Mouse (Mus musculus): ENCODE data around the gene Tas2r125. TPM values are rescaled to one million over a fixed set of nuclear protein-coding genes. Genes with fewer than 3 reads are reported as not detected.
"Not testable (repeated sequence)": the region's sequence is repeated elsewhere in the genome, so short reads cannot be mapped to it uniquely, and the experiment has no call there.

Tas2r125 gene
- polyA plus RNA-seq (2021), result not detected

DNA sequence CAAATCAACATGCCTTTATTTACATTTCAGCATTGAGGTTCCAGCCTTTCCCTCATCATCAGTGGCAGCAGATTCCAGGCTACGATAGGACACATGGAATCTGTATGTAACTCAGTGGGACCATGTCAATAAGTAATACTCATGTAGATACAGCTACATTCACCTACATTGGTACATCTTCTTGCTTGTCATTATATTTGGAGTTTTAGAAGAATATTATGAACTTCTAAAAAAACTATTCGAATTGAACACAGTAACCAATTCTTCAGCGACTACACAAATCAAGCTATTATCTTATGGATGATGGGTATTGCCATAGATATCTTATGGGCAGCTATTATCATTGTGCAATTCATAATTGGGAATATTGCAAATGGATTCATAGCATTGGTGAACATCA is at the start of gene Tas2r125:
Gene Tas2r125, plus strand, starts transcription at position 301 of the 400 bp plus-strand sequence.
- POLR2A ChIA-PET, result no interaction called here
- CTCF ChIA-PET, result no interaction called here
- no peak for ATAC-seq
- TF ChIP-seq CTCF (IDR thresholded peaks at IDR 0.05), result no peak
- in situ Hi-C loops (cut with MboI; ENCODE audit: low pct_unique_long_range_greater_than_20kb), result no loop called here
- DNase-seq (ENCODE audit: low read depth, low spot score), result no peak
- H3K27me3 ChIP-seq, result no peaks in the 10 kb centered on the region

DNA sequence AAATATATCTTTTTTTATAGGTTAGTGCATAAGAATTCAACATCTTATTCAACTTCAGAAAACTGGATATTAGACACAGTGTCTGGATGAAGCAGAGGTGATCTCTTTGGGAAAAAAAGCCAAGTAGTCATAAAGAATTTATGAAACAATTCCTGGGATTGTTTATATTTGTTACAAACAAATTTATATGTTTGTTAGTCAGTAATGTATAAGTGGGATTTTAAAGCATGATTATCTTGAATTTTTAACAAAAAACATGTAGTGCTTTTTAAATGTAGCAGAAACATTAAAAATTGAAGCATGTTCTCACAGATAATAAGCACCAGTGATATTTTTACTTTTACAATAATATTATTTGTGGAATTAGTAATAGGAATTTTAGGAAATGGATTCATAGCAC is 41.7 kb upstream of the Tas2r125 start, which contains the start of gene Tas2r110:
Gene Tas2r110, plus strand, starts transcription at position 301 of the 400 bp plus-strand sequence.
- ATAC-seq (no peak), DNase-seq (ENCODE audit: low read depth, low spot score) (no peak)
- TF ChIP-seq CTCF (IDR thresholded peaks at IDR 0.05), result no peak
- CTCF ChIA-PET, result no interaction called here
- in situ Hi-C loops (cut with MboI; ENCODE audit: low pct_unique_long_range_greater_than_20kb), result no loop called here
- H3K27me3 ChIP-seq, result no peaks in the 10 kb centered on the region
- POLR2A ChIA-PET, result no interaction called here

DNA sequence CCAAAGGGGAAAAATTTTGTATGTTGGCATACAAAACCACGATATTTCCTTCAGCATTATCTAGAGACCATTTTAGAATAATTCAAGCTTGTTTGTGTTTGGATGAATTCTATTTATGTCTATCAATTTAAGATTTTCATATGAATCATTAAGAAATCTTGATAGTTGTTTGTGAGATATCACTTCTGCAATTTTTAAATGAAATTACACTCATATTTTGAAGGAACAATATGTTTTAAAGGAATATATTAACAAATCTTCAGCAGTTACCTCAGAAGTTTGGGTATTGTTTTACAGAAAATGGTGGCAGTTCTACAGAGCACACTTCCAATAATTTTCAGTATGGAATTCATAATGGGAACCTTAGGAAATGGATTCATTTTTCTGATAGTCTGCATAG is 16.7 kb upstream of the Tas2r125 start, which contains the start of gene Tas2r113:
Gene Tas2r113, plus strand, starts transcription at position 301 of the 400 bp plus-strand sequence.
- in situ Hi-C loops (cut with MboI; ENCODE audit: low pct_unique_long_range_greater_than_20kb), result no loop called here
- ChIA-PET CTCF (no interaction called here), POLR2A (no interaction called here)
- no peak for TF ChIP-seq CTCF (IDR thresholded peaks at IDR 0.05)
- no peak for ATAC-seq
- DNase-seq (ENCODE audit: low read depth, low spot score), result no peak
- H3K27me3 ChIP-seq, result no peaks in the 10 kb centered on the region

DNA sequence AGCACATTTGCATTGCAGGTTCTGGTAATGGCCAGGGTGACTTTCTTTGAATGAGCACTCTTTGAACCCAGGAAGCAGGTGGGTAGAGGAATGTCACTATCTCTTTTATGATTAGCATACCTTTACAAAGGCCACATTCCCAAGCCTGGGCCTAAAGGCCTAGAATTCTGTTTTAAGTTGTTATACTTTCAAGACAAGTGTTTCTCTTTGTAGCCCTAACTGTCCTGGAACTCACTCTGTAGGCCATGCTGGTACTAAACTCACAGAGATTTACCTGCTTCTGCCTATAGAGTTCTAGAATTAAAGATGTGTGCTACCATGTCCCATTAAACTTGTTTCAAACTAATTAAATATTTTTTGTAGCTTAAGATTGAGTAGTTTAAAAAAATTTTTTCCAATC is 31.9 kb downstream of the Tas2r125 start:
- CTCF ChIA-PET; H3K27me3 ChIP-seq; in situ Hi-C loops (cut with MboI; ENCODE audit: low pct_unique_long_range_greater_than_20kb); ATAC-seq; DNase-seq (ENCODE audit: low read depth, low spot score); POLR2A ChIA-PET: not testable (repeated sequence)

DNA sequence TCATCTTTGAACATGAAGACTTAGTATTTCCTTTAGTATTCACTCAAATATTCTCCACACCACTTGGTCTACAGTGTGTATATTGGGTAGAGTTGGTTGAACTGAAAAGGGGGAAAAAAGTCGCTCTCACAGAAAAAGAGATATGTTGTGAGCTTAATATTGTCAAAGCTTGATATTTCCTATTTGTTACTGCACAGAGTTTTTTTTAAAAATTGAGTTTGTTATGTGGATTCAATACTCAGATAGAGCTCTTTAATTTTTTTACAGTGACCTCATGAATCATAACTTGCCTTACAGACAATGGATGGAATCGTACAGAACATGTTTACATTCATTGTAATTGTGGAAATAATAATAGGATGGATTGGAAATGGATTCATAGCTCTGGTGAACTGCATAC is 41.4 kb downstream of the Tas2r125 start, which contains the start of gene Tas2r129:
Gene Tas2r129, plus strand, starts transcription at position 301 of the 400 bp plus-strand sequence.
- DNase-seq (ENCODE audit: low read depth, low spot score), result no peak
- no peak for TF ChIP-seq CTCF (IDR thresholded peaks at IDR 0.05)
- POLR2A ChIA-PET, result interaction anchor here (0.6 kb wide), 1 partner anchor 169 kb away, joined by 3 read pairs; no protein-coding TSS in a partner anchor
- no peak for ATAC-seq
- H3K27me3 ChIP-seq, result no peaks in the 10 kb centered on the region
- CTCF ChIA-PET, result interaction anchor here (1.4 kb wide), 1 partner anchor 11 kb away, joined by 3 read pairs; no protein-coding TSS in a partner anchor
- in situ Hi-C loops (cut with MboI; ENCODE audit: low pct_unique_long_range_greater_than_20kb), result no loop called here

DNA sequence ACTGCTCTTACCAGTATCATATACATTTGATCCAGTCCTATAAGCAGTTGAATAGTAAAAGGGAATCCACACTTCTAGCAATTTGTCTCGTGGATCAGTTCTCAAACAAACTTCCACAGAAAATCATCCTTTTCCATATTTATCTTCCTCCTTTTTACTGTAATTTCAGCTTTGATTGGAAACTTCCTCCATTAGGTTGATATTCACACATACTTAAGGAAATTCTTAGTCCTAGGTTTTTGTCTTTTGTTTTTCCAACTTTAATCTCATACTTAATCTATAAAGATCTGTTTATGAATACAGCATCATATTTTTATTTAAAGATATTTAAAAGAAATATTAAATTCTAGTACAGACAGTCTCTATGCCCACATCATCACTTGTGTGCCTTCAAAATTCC is 48.4 kb downstream of the Tas2r125 start, which contains the start of gene Tas2r131:
Gene Tas2r131, minus strand, starts transcription at position 101 of the 400 bp plus-strand sequence.
- no peak for TF ChIP-seq CTCF (IDR thresholded peaks at IDR 0.05)
- no peaks in the 10 kb centered on the region for H3K27me3 ChIP-seq
- no peak for ATAC-seq
- POLR2A ChIA-PET, result no interaction called here
- DNase-seq (ENCODE audit: low read depth, low spot score), result no peak
- CTCF ChIA-PET, result no interaction called here
- in situ Hi-C loops (cut with MboI; ENCODE audit: low pct_unique_long_range_greater_than_20kb), result no loop called here

Other genes starting within 250 kb of the Tas2r125 start
- gene Tas2r121, start 208.6 kb upstream of the Tas2r125 start, polyA plus RNA-seq (2021), result not detected
- gene Tas2r122, start 197.7 kb upstream of the Tas2r125 start, polyA plus RNA-seq (2021), result not detected
- not detected for gene Tas2r115, start 171.6 kb upstream of the Tas2r125 start, polyA plus RNA-seq (2021)
- not detected for gene Tas2r124, start 154.9 kb upstream of the Tas2r125 start, polyA plus RNA-seq (2021)
- not detected for gene Tas2r102, start 147.5 kb upstream of the Tas2r125 start, polyA plus RNA-seq (2021)
- gene Tas2r136, start 131.5 kb upstream of the Tas2r125 start, polyA plus RNA-seq (2021), result not detected
- not detected for gene Tas2r117, start 106.8 kb upstream of the Tas2r125 start, polyA plus RNA-seq (2021)
- gene Tas2r123, start 62.5 kb upstream of the Tas2r125 start, polyA plus RNA-seq (2021), result not detected
- not detected for gene Tas2r116, start 54.2 kb upstream of the Tas2r125 start, polyA plus RNA-seq (2021)
- gene Tas2r110, start 41.6 kb upstream of the Tas2r125 start, polyA plus RNA-seq (2021), result not detected
- gene Tas2r113, start 16.6 kb upstream of the Tas2r125 start, polyA plus RNA-seq (2021), result not detected
- not detected for gene Tas2r129, start 41.5 kb downstream of the Tas2r125 start, polyA plus RNA-seq (2021)
- not detected for gene Tas2r131, start 48.3 kb downstream of the Tas2r125 start, polyA plus RNA-seq (2021)
- gene Tas2r109, start 71.3 kb downstream of the Tas2r125 start, polyA plus RNA-seq (2021), result not detected
- gene Tas2r103, start 127.5 kb downstream of the Tas2r125 start, polyA plus RNA-seq (2021), result not detected
- not detected for gene Tas2r140, start 146.2 kb downstream of the Tas2r125 start, polyA plus RNA-seq (2021)
- 61.8 TPM for gene Smim10l1, start 195.3 kb downstream of the Tas2r125 start, polyA plus RNA-seq (2021)